Mouse (Mus musculus) yolk sac, embryonic 10.5 days (tissue): ENCODE results near the gene Rgs2.

Source experiments
- DNase-seq: peaks from one replicate; pipeline ENCODE4 v3.0.0-alpha.2; 2017; ENCODE audit warnings: low spot score

Gene Rgs2

DNA sequence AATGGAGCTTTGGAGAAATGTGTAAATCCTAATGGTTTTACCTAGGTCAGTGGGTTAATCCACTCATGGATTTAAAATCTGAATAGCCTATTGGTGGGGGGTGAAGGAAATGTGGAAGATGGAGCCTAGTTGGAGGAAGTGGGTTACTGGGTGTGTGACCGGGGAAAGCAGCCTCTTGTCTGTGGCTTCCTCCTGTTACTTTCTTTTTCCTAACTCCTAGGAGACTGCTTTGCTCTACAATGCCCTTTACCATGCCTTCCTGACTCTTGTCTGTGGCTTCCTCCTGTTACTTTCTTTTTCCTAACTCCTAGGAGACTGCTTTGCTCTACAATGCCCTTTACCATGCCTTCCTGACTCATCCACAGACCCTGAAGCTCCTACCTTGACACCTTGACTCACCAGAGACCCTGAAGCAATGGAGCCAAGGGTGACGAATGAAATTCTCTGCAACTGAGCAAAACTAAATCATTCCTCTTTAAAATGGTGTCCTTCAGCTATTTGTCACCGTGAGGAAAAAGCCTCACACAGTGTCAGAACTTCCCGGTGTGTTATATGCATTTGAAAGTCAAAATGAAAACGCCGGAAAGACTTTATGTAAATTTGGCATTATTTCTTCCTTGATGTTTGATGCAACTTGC lies 18.9 kb downstream of the Rgs2 start:
- no peak for DNase-seq

DNA sequence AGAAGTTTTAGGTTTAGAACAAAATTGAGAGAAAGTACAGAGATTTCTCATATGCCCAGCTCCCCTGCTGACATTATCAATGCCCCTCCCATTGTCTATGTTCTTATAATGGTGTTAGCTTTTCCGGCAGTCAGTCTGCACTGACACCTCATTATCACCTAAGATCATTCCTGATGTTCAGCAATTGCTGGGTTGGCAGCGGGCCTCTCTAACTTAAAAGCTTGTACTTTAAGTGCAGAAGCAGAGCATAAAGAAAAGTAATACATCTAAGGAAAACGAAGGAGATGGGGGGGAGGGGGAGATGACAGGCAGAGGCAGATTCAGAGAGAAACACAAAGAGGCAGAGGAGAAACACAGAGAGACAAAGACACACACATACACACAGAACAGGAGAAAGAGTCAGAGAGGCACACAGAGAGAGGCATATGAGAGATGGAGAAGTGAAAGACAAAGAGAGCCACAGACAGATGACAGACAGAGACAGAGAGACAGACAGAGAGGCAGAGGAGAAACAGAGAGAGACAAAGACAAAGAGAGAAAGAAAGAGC lies 21.1 kb downstream of the Rgs2 start:
- DNase-seq: no peak

DNA sequence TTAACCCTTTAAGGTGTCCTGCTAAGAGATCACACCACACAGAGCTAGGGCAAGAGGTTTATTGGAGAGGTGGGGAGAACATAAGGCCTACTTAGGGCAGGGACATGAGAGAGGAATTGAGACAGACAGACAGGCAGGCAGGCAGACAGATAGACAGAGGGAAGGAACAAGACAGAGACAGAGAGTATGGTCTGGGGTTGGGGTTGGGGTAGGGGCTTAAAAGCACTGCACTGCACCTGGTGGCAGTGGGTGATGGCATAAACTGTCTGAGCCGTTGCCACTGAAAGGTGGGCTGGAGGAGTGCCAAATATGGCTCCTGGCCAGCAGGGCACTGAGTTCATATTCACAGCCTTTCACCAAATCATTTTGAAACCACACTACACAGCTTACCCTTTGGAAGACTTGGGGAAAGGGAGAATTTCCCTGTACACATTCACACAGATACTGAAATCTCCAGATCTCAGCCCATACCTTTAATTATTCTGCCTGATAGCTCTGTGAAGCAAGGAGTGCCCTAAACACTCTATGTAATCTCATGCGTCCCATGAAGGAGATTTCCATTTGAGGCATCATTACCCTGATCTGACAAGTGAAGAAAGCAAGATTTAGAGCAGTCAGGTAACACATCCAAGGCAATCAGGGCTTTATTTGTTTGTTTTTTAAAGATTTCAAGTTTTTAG lies 21.7 kb downstream of the Rgs2 start:
- no peak for DNase-seq

DNA sequence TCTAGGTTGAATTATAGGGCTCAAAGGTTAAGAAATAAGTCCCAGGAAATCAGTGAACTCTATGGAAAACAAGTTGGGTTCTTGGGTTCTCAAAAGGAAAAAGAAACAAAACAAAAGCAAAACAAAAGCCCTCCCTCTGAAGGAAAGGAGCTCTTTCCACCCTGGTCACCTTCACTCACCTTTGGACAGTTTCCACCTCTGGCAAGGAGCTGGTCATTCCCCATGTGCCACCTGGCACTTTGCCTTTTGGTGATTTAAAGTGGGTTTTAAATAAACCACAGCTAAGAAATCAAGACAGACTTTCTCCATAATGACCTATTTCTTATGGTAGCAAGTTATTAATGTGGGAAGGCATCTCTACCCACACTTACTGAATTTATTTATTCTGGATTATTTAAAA lies 23.1 kb downstream of the Rgs2 start:
- DNase-seq: no peak

DNA sequence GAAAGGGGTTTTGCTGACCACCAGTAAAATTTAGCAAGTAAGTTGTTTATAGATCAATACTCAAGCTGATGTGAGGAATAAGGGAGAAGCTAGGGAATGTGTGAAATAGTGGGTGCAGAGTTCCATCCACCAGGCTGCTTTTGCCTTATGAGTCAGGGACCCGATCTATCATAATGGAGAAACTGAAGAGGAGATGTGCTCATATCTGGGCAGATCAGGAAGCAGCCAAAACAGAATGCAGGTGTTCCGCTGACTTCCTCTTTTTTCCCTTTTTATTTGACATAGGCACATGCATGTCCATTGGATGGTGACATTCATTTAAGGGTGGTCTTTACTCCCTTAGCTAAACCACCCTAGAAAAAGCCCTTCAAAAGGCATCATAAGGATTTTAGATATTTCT lies 29.3 kb downstream of the Rgs2 start:
- DNase-seq: no peak

DNA sequence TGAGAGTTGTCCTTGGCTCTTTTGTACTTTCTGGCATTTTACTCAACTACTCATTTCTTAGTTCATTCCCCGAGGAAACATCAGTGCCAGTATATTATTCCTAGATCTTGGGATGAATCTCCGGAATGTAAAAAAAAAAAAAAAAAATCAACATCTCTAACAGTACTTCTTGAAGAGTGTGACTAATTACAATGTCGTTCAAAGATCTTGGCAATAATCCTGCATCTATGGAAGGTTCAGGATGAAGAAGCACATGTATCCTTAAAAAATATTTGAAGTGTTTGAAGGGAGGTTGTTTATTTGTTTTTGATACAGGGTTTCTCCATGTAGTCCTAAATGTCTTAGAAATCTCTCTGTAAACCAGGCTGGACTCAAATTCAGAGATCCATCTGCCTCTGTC lies 41.7 kb downstream of the Rgs2 start:
- no peak for DNase-seq

DNA sequence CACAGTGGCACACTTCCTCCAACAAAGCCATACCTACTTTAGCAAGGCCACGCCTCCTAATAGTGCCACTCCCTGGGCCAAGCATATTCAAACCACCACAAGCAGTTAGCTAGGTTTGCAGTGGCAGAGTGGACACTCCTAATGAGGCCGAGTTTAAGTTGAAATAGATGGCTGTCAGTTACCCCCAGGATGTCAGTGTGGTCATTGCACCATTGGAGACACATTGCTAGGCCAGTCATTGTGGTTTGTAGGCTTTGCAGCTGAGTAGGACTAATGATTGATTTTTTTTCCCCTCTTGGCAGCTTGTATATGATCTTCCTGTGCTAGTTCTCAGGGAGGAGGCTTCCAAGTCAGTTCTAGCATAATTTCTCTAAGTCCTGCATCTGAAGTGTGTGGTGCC lies 43.6 kb downstream of the Rgs2 start:
- DNase-seq: no peak

DNA sequence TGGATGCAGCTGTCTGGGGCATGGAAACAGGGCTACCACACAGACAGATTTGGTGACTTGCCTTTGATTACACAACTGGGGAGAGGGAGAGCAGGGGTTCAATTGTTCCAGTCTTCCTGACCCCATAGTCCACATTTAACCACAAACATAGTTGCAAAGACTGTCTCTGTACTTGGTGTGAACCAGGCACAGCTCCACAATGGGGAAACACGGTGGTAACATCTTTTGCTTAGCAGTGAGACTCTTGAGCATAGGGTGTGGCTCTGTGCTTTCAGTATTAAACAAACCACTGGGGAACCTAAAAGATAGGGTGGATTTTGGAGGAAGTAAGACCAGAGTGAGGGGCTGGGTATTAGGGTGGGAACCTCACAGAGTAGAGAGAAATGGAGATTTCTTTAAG lies 47.9 kb downstream of the Rgs2 start:
- DNase-seq: no peak

DNA sequence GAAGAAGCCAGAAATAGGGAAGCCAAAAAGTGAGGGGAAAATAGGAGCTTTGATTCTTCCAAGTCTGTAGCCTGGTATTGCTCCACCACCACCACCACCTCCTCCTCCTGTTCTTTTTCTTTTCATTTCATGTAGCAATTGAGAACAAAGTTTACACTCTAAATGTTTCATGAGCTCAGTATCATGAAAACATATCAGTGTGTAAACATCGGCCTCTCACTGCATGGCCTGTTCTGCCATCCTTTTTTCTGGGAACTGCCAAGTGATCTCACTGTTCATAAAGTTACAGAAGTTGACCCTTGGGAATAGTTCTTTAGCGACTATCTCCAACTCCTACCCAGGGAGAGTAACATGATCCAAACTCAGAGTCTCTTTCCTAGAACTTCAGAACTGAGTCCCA lies 51.1 kb downstream of the Rgs2 start:
- no peak for DNase-seq
